14 mouse cellular contexts compared by ENCODE assay signal in the genomic region with DNA sequence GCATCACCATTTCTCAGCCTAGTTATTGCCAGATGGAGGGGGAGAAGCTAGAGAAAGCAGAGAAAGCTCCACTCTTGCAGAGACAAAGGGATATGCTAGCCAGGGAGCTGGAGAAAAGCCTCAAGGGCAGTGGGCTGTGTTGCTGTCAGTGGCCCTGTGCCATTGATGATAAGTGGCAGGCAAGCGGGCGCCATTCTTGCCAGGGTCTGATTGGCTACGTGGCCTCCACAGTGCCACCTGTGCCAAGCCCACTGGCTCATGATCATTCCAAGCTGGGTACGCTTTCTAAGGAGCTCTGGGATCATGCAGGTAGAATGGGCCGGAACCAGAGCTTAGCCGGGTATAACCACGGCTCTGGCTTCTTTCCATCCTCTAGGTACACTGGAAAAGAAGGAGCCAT. TPM values are rescaled to one million over a fixed set of nuclear protein-coding genes. Genes with fewer than 3 reads are reported as not detected.
DNase-seq lines count a peak whose midpoint lies in the region; ATAC-seq and TF ChIP-seq lines count a peak whose summit lies in the region.
"Had no signal": no experiment of that assay in that cellular context is flagged by ENCODE, and none has a peak within 500 bp of the region (broad histone marks: within the 10 kb centered on the region; RNA-seq: fewer than 3 reads in every experiment).

No protein-coding gene starts in this region.

- peak; percentile 31 for DNase-seq in midbrain, embryonic 14.5 days
- DNase-seq in cerebellum, postnatal 36 days = peak; percentile 44 to 49
- DNase-seq in lung, postnatal 0 days (ENCODE audit: low spot score) = no peak
- no peak for DNase-seq in kidney, adult 8-10 months
- DNase-seq: liver; thymus, postnatal 14 days had no signal

- peak; percentile 68 for ATAC-seq in forebrain, embryonic 15.5 days (replicated peaks)
- ATAC-seq in forebrain, embryonic 12.5 days (ENCODE audit: low FRiP score) = no peak
- 0 out of 2 replicates have a peak, but pooled peaks have one; percentile 17 for ATAC-seq in midbrain, embryonic 14.5 days (ENCODE audit: low FRiP score, low TSS enrichment)
- no peak for ATAC-seq in midbrain, embryonic 13.5 days
- no peak for ATAC-seq in lung, postnatal 0 days
- no peak for ATAC-seq in CD4-positive, CD25-positive, alpha-beta regulatory T cell, adult 4 months

- H3K27ac ChIP-seq in forebrain, embryonic 15.5 days (replicated peaks) = peak overlapping the region; percentile 70
- H3K27ac ChIP-seq in forebrain, embryonic 12.5 days = no peak overlapping the region
- H3K27ac ChIP-seq in midbrain, embryonic 14.5 days (replicated peaks; ENCODE audit: low read depth, low read length) = no peak overlapping the region
- no peak overlapping the region for H3K27ac ChIP-seq in midbrain, embryonic 13.5 days
- no peak overlapping the region for H3K27ac ChIP-seq in lung, postnatal 0 days (ENCODE audit: low read length)
- H3K27ac ChIP-seq: heart, adult 2 months; lung, embryonic 15.5 days had no signal

- H3K4me2 ChIP-seq in forebrain, embryonic 15.5 days (replicated peaks) = no peak overlapping the region
- H3K4me2 ChIP-seq in forebrain, embryonic 12.5 days = no peak overlapping the region
- H3K4me2 ChIP-seq in midbrain, embryonic 14.5 days (ENCODE audit: low read length) = no peak overlapping the region
- H3K4me2 ChIP-seq in midbrain, embryonic 13.5 days (replicated peaks) = no peak overlapping the region
- H3K4me2 ChIP-seq in lung, postnatal 0 days (replicated peaks; ENCODE audit: low read depth, low read length) = no peak overlapping the region
- H3K4me2 ChIP-seq: lung, embryonic 15.5 days had no signal

- H3K9me3 ChIP-seq in forebrain, embryonic 15.5 days = no peaks in the 10 kb centered on the region
- H3K9me3 ChIP-seq in forebrain, embryonic 12.5 days = no peaks in the 10 kb centered on the region
- H3K9me3 ChIP-seq in midbrain, embryonic 14.5 days (ENCODE audit: control insufficient read depth, low read length) = no peaks in the 10 kb centered on the region
- H3K9me3 ChIP-seq in midbrain, embryonic 13.5 days = no peaks in the 10 kb centered on the region
- H3K9me3 ChIP-seq in lung, postnatal 0 days (ENCODE audit: low read length) = no peaks in the 10 kb centered on the region
- H3K9me3 ChIP-seq: lung, embryonic 15.5 days; megakaryocyte, embryonic 14.5 days had no signal

- H3K36me3 ChIP-seq in forebrain, embryonic 15.5 days = no peaks in the 10 kb centered on the region
- no peaks in the 10 kb centered on the region for H3K36me3 ChIP-seq in forebrain, embryonic 12.5 days (replicated peaks)
- no peaks in the 10 kb centered on the region for H3K36me3 ChIP-seq in midbrain, embryonic 14.5 days (ENCODE audit: control insufficient read depth, insufficient read depth, low read length)
- H3K36me3 ChIP-seq in midbrain, embryonic 13.5 days = no peaks in the 10 kb centered on the region
- H3K36me3 ChIP-seq in lung, postnatal 0 days (ENCODE audit: insufficient read depth, low read length) = no peaks in the 10 kb centered on the region
- H3K36me3 ChIP-seq: lung, embryonic 15.5 days had no signal

- H3K4me1 ChIP-seq in forebrain, embryonic 15.5 days = peaks cover 13% of the 10 kb centered on the region
- peaks cover 7% of the 10 kb centered on the region; the same call in 1 of the 2 replicates for H3K4me1 ChIP-seq in forebrain, embryonic 12.5 days
- H3K4me1 ChIP-seq in midbrain, embryonic 14.5 days (ENCODE audit: control insufficient read depth, insufficient read depth, low read length) = peaks cover 6% of the 10 kb centered on the region; the same call in 1 of the 2 replicates
- H3K4me1 ChIP-seq in midbrain, embryonic 13.5 days (replicated peaks) = peaks cover 9% of the 10 kb centered on the region
- H3K4me1 ChIP-seq in lung, postnatal 0 days (ENCODE audit: insufficient read depth, low read depth, low read length) = no peaks in the 10 kb centered on the region
- H3K4me1 ChIP-seq: lung, embryonic 15.5 days had no signal

- H3K27me3 ChIP-seq in forebrain, embryonic 15.5 days = peaks cover 5% of the 10 kb centered on the region; the same call in 1 of the 2 replicates
- H3K27me3 ChIP-seq in forebrain, embryonic 12.5 days = peaks cover 25% of the 10 kb centered on the region
- H3K27me3 ChIP-seq in midbrain, embryonic 14.5 days (ENCODE audit: control insufficient read depth, insufficient read depth, low read length) = peaks cover 11% of the 10 kb centered on the region; the same call in 1 of the 2 replicates
- H3K27me3 ChIP-seq in midbrain, embryonic 13.5 days = peaks cover 46% of the 10 kb centered on the region
- H3K27me3 ChIP-seq in lung, postnatal 0 days (replicated peaks; ENCODE audit: insufficient read depth, low read length) = no peaks in the 10 kb centered on the region
- H3K27me3 ChIP-seq: lung, embryonic 15.5 days had no signal

- TF ChIP-seq EP300 in lung, postnatal 0 days (IDR thresholded peaks at IDR 0.05) = no peak

- H3K4me3 ChIP-seq in forebrain, embryonic 15.5 days = no peak overlapping the region
- H3K4me3 ChIP-seq in forebrain, embryonic 12.5 days (replicated peaks) = no peak overlapping the region
- no peak overlapping the region for H3K4me3 ChIP-seq in midbrain, embryonic 14.5 days (replicated peaks; ENCODE audit: low read depth, low read length)
- H3K4me3 ChIP-seq in midbrain, embryonic 13.5 days (replicated peaks) = no peak overlapping the region
- H3K4me3 ChIP-seq in lung, postnatal 0 days (ENCODE audit: low read depth, low read length) = no peak overlapping the region
- H3K4me3 ChIP-seq: heart, adult 2 months; lung, embryonic 15.5 days; megakaryocyte, embryonic 14.5 days had no signal

- H3K9ac ChIP-seq in forebrain, embryonic 15.5 days (replicated peaks) = no peak overlapping the region
- no peak overlapping the region for H3K9ac ChIP-seq in forebrain, embryonic 12.5 days
- no peak overlapping the region for H3K9ac ChIP-seq in midbrain, embryonic 14.5 days (replicated peaks; ENCODE audit: low read length)
- H3K9ac ChIP-seq in midbrain, embryonic 13.5 days (replicated peaks) = no peak overlapping the region
- no peak overlapping the region for H3K9ac ChIP-seq in lung, postnatal 0 days (replicated peaks; ENCODE audit: low read depth)
- H3K9ac ChIP-seq: lung, embryonic 15.5 days had no signal

- no peak for TF ChIP-seq CTCF in lung, postnatal 0 days (IDR thresholded peaks at IDR 0.05)

- 62% methylated on average over 7 of the region's 7 CpGs for WGBS in forebrain, embryonic 15.5 days
- WGBS in forebrain, embryonic 12.5 days = 93% methylated on average over 7 of the region's 7 CpGs
- WGBS in midbrain, embryonic 14.5 days = 89% methylated on average over 7 of the region's 7 CpGs
- 90% methylated on average over 7 of the region's 7 CpGs for WGBS in midbrain, embryonic 13.5 days
- WGBS in lung, postnatal 0 days = 88% methylated on average over 7 of the region's 7 CpGs

RNA-seq across cellular contexts. Expression of gene Opalin, which starts 23.9 kb away (rescaled TPM):
- not detected in 2 replicates for polyA plus RNA-seq in forebrain, embryonic 15.5 days (2015; fragmentation: Nextera tagmentation; extraction: Ambion mirVana)
- not detected in 2 replicates for polyA plus RNA-seq in forebrain, embryonic 12.5 days (2016; fragmentation: Nextera tagmentation; extraction: Ambion mirVana)
- not detected in 2 replicates for polyA plus RNA-seq in midbrain, embryonic 14.5 days (2014; fragmentation: Nextera tagmentation; extraction: Ambion mirVana)
- not detected in 2 replicates for polyA plus RNA-seq in midbrain, embryonic 13.5 days (2015; fragmentation: Nextera tagmentation; extraction: Ambion mirVana)
- 0.08 TPM in 1 of 2 replicates, not detected in the other for polyA plus RNA-seq in lung, postnatal 0 days (2015; fragmentation: Nextera tagmentation; extraction: Ambion mirVana)
- not detected for polyA plus RNA-seq in CD4-positive, CD25-positive, alpha-beta regulatory T cell, adult 4 months (2017; shearing (Covaris generic))
- polyA plus RNA-seq: heart, adult 2 months; lung, embryonic 15.5 days; stomach, embryonic 14.5 days had no signal

Comparison
In these comparisons a context has a peak if more than half of its experiments do, and no peak if none do; other contexts are left out.
1. ATAC-seq: peak in forebrain, embryonic 15.5 days (single experiment) and midbrain, embryonic 14.5 days (single experiment); none in forebrain, embryonic 12.5 days (single experiment), midbrain, embryonic 13.5 days (single experiment), lung, postnatal 0 days (single experiment) and CD4-positive, CD25-positive, alpha-beta regulatory T cell, adult 4 months (single experiment).
2. DNase-seq: peak in midbrain, embryonic 14.5 days (single experiment) and cerebellum, postnatal 36 days (2 of 2); none in lung, postnatal 0 days (single experiment) and kidney, adult 8-10 months (0 of 2).